ENCODE assay signal across 26 mouse cellular contexts in the genomic region with DNA sequence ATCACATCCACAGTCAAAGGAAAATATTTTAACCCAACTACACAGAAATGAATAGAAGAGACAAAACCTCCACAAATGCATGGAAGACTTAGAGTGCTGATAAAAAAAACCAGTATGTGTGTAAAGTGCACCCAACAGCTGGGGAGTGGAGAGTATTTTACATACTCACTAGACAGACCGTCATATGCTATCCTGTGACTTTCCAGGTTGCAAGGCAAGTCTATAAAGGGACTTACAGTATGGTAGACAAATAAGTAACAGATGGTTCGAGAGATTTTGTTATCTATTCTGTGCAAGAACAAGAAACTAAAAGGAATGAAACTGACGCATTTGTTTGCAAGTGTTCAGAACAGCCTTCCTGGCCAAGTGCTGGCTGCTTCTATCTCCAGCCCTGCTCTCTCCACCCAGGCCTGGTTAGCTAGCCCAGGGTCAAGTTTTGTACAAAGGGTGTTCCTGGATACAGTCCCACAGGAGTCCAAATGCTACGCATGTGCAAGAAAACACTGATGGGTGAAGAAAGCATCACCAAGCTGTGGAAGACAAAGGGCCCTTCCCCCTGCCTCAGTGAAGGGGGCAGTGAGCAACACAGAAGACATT.
DNase-seq lines count a peak whose midpoint lies in the region; ATAC-seq and TF ChIP-seq lines count a peak whose summit lies in the region.
"Had no signal": no experiment of that assay in that cellular context is flagged by ENCODE, and none has a peak within 500 bp of the region (broad histone marks: within the 10 kb centered on the region; RNA-seq: fewer than 3 reads in every experiment).

No protein-coding gene starts in this region.

- no peaks in the 10 kb centered on the region for H3K27me3 ChIP-seq in forebrain, embryonic 16.5 days (replicated peaks; ENCODE audit: control insufficient read depth, insufficient read depth, low read length)
- H3K27me3 ChIP-seq in forebrain, embryonic 13.5 days = no peaks in the 10 kb centered on the region
- no peaks in the 10 kb centered on the region for H3K27me3 ChIP-seq in heart, embryonic 12.5 days (replicated peaks)
- H3K27me3 ChIP-seq in liver, embryonic 14.5 days (ENCODE audit: control insufficient read depth, insufficient read depth, low read length) = no peaks in the 10 kb centered on the region
- H3K27me3 ChIP-seq: heart, embryonic 13.5 days; intestine, embryonic 15.5 days; midbrain, embryonic 12.5 days; neural tube, embryonic 12.5 days had no signal

- H3K36me3 ChIP-seq in forebrain, embryonic 16.5 days (ENCODE audit: control insufficient read depth, insufficient read depth) = no peaks in the 10 kb centered on the region
- no peaks in the 10 kb centered on the region for H3K36me3 ChIP-seq in forebrain, embryonic 13.5 days (ENCODE audit: poor library complexity, severe bottlenecking)
- no peaks in the 10 kb centered on the region for H3K36me3 ChIP-seq in heart, embryonic 12.5 days
- no peaks in the 10 kb centered on the region for H3K36me3 ChIP-seq in liver, embryonic 14.5 days (replicated peaks; ENCODE audit: control insufficient read depth, insufficient read depth, low read depth)
- H3K36me3 ChIP-seq: heart, embryonic 13.5 days; hindbrain, embryonic 10.5 days; intestine, embryonic 15.5 days; limb, embryonic 12.5 days; midbrain, embryonic 12.5 days; neural tube, embryonic 12.5 days had no signal

- WGBS in forebrain, embryonic 16.5 days = 76% methylated on average over 4 of the region's 4 CpGs
- 86% methylated on average over 4 of the region's 4 CpGs for WGBS in forebrain, embryonic 13.5 days
- WGBS in heart, embryonic 12.5 days = 64% methylated on average over 4 of the region's 4 CpGs
- WGBS in liver, embryonic 14.5 days (ENCODE audit: insufficient replicate concordance) = 34% methylated on average over 4 of the region's 4 CpGs

- DNase-seq in heart, adult 9 months (ENCODE audit: low spot score in 2 of 2) = peak; percentile 6 to 11
- peak; percentile 66 for DNase-seq in brain, adult 2 months (ENCODE audit: low read depth, low spot score)
- DNase-seq in liver, embryonic 14.5 days (ENCODE audit: low read depth in 3 of 3, low spot score in 3 of 3) = peak in 2 of 3 experiments; percentile 4 to 7
- DNase-seq in natural killer cell, adult 2 months (ENCODE audit: low spot score in 2 of 2) = no peak
- DNase-seq in cerebellum, postnatal 4 days (ENCODE audit: low spot score in 2 of 2) = no peak
- DNase-seq: adrenal gland, postnatal 10 days; cerebellum, adult 11 months; cerebellum, postnatal 10 days; gastrocnemius, postnatal 25 days; kidney, adult 9 months; kidney, postnatal 14 days; layer of hippocampus, postnatal 36 days; lung, adult 18-20 months; lung, postnatal 10 days; right cerebral cortex, postnatal 14 days had no signal

- no peak overlapping the region for H3K4me2 ChIP-seq in forebrain, embryonic 16.5 days (ENCODE audit: low read length)
- no peak overlapping the region for H3K4me2 ChIP-seq in forebrain, embryonic 13.5 days
- H3K4me2 ChIP-seq in heart, embryonic 12.5 days = no peak overlapping the region
- H3K4me2 ChIP-seq in liver, embryonic 14.5 days (ENCODE audit: low read depth) = no peak overlapping the region
- H3K4me2 ChIP-seq: heart, embryonic 13.5 days; intestine, embryonic 15.5 days; limb, embryonic 12.5 days; midbrain, embryonic 12.5 days; neural tube, embryonic 12.5 days had no signal

- TF ChIP-seq EP300 in liver, embryonic 14.5 days (IDR thresholded peaks at IDR 0.05; ENCODE audit: low read depth) = no peak

- ATAC-seq in forebrain, embryonic 16.5 days = 0 out of 2 replicates have a peak, but pooled peaks have one; percentile 55
- no peak for ATAC-seq in forebrain, embryonic 13.5 days
- ATAC-seq in heart, embryonic 12.5 days (ENCODE audit: insufficient number of reproducible peaks, low FRiP score) = no peak
- ATAC-seq in liver, embryonic 14.5 days (ENCODE audit: insufficient read depth) = peak; percentile 61
- ATAC-seq: hindbrain, embryonic 16.5 days; intestine, embryonic 15.5 days had no signal

- no peaks in the 10 kb centered on the region for H3K4me1 ChIP-seq in forebrain, embryonic 16.5 days (replicated peaks; ENCODE audit: control insufficient read depth, insufficient read depth, low read length)
- no peaks in the 10 kb centered on the region for H3K4me1 ChIP-seq in forebrain, embryonic 13.5 days
- H3K4me1 ChIP-seq in heart, embryonic 12.5 days (replicated peaks) = peaks cover 10% of the 10 kb centered on the region
- H3K4me1 ChIP-seq in liver, embryonic 14.5 days (replicated peaks; ENCODE audit: control insufficient read depth in 2 of 2, insufficient read depth in 2 of 2, low read length in 1 of 2) = 0 out of 4 replicates have a peak, but pooled peaks cover 0 to 3% of the 10 kb centered on the region in 2 experiments
- H3K4me1 ChIP-seq: hindbrain, embryonic 10.5 days; intestine, embryonic 15.5 days; limb, embryonic 12.5 days; midbrain, embryonic 12.5 days; neural tube, embryonic 12.5 days had no signal

- no peak overlapping the region for H3K27ac ChIP-seq in forebrain, embryonic 16.5 days (ENCODE audit: low read length)
- no peak overlapping the region for H3K27ac ChIP-seq in forebrain, embryonic 13.5 days
- no peak overlapping the region for H3K27ac ChIP-seq in heart, embryonic 12.5 days (ENCODE audit: poor library complexity, severe bottlenecking)
- no peak overlapping the region for H3K27ac ChIP-seq in liver, embryonic 14.5 days
- H3K27ac ChIP-seq: heart, embryonic 13.5 days; hindbrain, embryonic 10.5 days; intestine, embryonic 15.5 days; limb, embryonic 12.5 days; midbrain, embryonic 12.5 days; neural tube, embryonic 12.5 days; stomach, postnatal 0 days had no signal

- no peaks in the 10 kb centered on the region for H3K9me3 ChIP-seq in forebrain, embryonic 16.5 days (ENCODE audit: control insufficient read depth, low read length)
- no peaks in the 10 kb centered on the region for H3K9me3 ChIP-seq in forebrain, embryonic 13.5 days (replicated peaks)
- no peaks in the 10 kb centered on the region for H3K9me3 ChIP-seq in heart, embryonic 12.5 days (replicated peaks)
- no peaks in the 10 kb centered on the region for H3K9me3 ChIP-seq in liver, embryonic 14.5 days (ENCODE audit: control insufficient read depth, low read length)
- H3K9me3 ChIP-seq: heart, embryonic 13.5 days; hindbrain, embryonic 10.5 days; intestine, embryonic 15.5 days; limb, embryonic 12.5 days; midbrain, embryonic 12.5 days; neural tube, embryonic 12.5 days had no signal

- no peak for TF ChIP-seq CTCF in liver, embryonic 14.5 days (IDR thresholded peaks at IDR 0.05; ENCODE audit: low read depth)

- H3K9ac ChIP-seq in forebrain, embryonic 16.5 days (replicated peaks; ENCODE audit: low read depth, low read length) = no peak overlapping the region
- H3K9ac ChIP-seq in forebrain, embryonic 13.5 days = no peak overlapping the region
- no peak overlapping the region for H3K9ac ChIP-seq in heart, embryonic 12.5 days
- H3K9ac ChIP-seq in liver, embryonic 14.5 days (replicated peaks) = no peak overlapping the region
- H3K9ac ChIP-seq: heart, embryonic 13.5 days; intestine, embryonic 15.5 days; limb, embryonic 12.5 days; midbrain, embryonic 12.5 days; neural tube, embryonic 12.5 days had no signal

- H3K4me3 ChIP-seq in forebrain, embryonic 16.5 days (replicated peaks; ENCODE audit: low read length) = no peak overlapping the region
- H3K4me3 ChIP-seq in forebrain, embryonic 13.5 days = no peak overlapping the region
- no peak overlapping the region for H3K4me3 ChIP-seq in heart, embryonic 12.5 days
- H3K4me3 ChIP-seq in liver, embryonic 14.5 days (ENCODE audit: insufficient read depth in 1 of 2, low read depth in 2 of 2, low read length in 2 of 2) = no peak overlapping the region
- H3K4me3 ChIP-seq: heart, embryonic 13.5 days; hindbrain, embryonic 10.5 days; intestine, embryonic 15.5 days; limb, embryonic 12.5 days; midbrain, embryonic 12.5 days; neural tube, embryonic 12.5 days had no signal

Comparison
In these comparisons a context has a peak if more than half of its experiments do, and no peak if none do; other contexts are left out.
1. ATAC-seq: peak in forebrain, embryonic 16.5 days (single experiment) and liver, embryonic 14.5 days (single experiment); none in forebrain, embryonic 13.5 days (single experiment) and heart, embryonic 12.5 days (single experiment).
2. DNase-seq: peak in heart, adult 9 months (2 of 2), brain, adult 2 months (single experiment) and liver, embryonic 14.5 days (2 of 3); none in natural killer cell, adult 2 months (0 of 2) and cerebellum, postnatal 4 days (0 of 2).